Mouse (Mus musculus) c-Kit-positive CD71-negative TER-119-negative erythroid progenitor cells, embryonic 14.5 days (primary cell): ENCODE data around the gene E130308A19Rik.

ENCODE experiments used
- DNase-seq: peaks from one replicate; pipeline ENCODE4 v3.0.0-alpha.2; 2013; ENCODE audit warnings: low read depth

E130308A19Rik gene

DNA sequence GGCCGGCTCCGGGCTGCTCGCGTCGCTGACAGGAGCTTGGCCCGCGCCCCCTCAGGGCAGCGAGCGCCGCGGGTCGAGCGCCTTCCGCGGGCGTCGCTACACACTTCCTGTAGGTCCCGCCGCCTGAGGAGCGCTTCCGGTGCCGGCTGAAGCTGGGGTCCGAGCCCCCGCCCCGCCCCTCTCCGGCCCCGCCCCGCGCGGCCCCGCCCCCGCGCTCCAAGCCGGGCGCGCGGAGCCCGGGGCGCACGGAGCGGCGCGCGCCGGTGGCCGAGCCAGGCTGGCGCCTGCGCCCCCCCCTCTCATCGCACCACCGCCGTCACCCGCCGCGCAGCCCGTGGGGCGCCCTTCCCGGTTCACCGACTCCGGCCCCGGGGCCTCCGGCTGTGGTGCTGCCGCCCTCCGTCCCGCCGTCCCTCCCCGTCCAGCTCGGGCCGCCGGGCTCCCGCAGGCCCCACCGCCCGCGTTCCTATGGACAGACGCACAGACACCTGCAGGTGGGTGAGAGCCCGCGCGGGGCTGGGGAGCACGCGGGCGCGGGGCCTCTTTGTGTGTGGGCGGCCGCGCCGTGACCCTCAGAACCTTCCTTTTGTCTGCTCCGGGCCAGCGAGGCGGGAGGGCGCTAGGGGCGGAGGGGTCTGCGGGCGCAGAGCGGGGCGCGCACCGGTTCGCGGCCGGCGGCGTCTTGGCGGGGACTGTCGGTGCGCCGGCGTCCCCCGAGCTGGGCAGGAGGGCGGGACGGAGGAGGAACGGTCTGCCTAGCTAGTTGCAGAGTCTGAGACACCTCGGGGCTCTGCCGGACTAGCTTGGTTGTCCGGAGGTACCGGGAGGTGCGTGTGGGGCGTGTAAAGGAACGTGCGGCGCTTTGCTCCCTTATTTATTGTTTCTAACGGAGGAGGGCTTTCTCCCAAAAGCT lies at the start of gene E130308A19Rik:
TSS of gene E130308A19Rik (plus strand) at position 214 of the 913 bp plus-strand sequence.
- peak; percentile 64 for DNase-seq

- no peak for DNase-seq
Observed at GRCm38 (mm10) chr4:59580495-59581281, 45.3 kb upstream of the E130308A19Rik start.

DNA sequence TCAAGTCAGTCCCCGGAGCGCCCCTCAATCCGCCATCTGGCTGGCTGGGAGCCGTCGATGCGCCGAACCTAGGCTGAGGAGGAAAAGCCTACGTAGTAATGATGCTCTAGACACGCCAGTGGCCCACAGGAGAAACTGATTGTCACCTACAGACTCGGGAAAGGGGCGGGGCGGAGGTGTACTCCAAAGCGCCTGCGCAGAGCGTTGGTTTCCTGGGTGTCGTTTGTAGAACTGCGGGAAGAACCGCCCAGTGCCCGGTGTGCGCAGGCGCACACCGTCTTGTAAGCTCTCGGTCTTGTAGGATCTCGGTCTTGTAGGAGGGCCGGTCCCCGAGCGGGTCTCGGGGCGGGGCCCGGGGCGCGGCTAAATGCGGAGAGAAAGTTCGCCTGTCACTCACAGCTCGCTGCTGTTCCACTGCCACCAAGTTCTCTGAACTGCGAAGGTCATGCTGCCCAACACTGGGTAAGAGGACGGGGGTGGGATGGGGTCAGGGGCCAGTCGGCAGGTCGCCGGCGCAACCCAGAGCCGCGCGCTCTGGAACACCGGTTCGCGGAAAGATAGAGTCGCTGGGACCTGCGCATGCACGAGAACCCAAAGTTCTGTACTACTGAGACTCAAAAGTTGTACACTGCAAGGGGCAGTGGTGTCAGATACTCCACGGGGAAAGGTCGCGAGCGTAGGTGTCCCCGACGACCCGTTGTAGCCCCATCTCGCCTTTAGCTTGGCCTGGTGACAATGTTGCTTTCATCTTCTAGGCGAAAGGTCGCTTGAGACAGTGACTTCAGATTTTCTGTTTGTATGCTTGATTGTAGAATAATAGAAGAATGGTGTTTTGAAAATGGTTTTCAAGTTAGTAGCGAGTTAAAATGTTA lies 44.5 kb upstream of the E130308A19Rik start, which contains the start of gene Hsdl2:
TSS of gene Hsdl2 (plus strand) at position 250 of the 872 bp plus-strand sequence.
- DNase-seq, result peak; percentile 99

DNA sequence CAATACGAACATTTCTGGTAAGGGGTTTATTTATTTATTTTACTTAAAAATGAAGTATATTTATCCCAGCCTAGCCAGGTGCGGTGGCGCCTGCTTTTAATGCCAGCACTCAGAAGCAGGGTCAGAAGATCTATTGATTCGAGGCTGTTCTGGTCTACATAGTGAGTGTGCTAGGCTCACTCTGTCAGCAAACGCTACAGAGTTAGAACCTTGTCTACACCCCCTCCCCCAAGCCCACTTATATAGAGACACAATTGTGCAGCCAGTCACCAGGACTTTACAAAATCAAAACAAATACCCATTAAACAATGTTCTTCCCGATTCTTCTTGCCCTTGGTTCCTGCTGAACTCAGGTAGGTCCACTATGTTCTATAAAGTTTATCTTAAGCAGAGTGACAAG lies 43.8 kb upstream of the E130308A19Rik start:
- no peak for DNase-seq

GRCm38 (mm10) chr4:59585097-59585496 lies 40.9 kb upstream of the E130308A19Rik start:
- DNase-seq, result no peak

DNA sequence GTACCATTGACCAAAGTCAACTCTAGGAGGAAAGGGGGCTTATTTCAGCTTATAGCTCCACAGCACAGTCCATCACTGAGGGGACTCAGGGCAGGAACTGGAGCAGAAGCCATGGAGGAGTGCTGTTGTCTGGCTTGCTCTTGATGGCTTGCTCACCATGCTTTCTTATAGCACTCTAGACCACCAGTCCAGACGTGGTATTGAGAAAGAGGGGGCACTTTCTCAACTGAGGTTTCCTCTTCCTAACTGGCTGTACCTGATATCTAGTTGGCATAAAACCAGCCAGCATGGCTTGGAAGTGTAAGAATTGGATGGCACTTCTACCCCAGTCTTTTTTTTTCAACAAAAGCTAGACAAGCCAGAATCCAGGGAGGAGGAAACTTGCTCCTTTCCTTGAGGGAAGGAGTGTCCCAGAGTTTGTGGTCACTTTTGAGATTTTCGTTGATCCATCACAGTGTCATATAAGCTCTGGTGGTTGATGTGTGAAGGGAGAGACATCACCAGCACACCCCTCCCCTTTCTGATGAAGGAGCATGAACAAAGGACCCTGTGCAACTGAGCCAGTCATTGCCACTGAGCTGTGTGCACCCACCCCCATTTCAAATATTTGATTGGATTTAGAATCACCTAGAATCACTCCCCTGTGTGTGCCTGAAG lies 38.7 kb upstream of the E130308A19Rik start:
- no peak for DNase-seq

DNA sequence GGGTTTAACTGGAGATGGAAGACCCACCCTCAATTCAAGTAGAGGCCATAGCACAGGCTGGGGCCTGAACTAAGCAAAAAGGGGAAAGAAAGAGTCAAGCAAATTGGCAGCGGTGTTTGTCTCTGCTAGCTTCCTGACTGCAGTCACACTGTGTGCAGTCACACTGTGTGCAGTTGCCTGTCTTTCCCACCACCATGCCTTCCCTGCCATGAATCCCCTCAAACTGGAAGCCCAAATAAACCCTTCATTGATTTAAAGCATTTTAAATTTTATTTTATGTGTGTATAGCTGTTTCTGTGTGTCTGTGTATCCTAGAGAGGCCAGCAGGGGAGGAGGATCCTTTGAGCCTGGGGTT lies 38.2 kb upstream of the E130308A19Rik start:
- no peak for DNase-seq

- DNase-seq, result no peak
Observed at GRCm38 (mm10) chr4:59594614-59595013, 31.4 kb upstream of the E130308A19Rik start.

DNA sequence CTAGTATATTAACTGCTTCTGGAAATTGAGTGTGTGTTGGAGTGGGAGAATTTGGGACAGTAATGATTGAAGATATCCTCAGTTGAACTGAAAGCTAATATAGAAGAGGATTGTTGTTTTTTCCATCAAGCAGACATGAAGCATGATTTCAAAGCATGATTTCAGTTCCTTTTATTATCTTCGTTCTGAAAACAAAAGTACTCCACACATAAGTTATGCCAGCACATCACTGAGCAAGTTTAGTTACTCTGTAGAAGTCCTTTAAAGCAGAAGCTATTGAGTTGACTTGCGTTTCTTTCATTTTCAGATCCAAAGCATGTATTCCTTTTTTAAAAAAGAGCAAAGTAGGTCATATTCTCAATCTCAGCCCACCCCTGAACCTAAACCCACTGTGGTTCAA lies 29.5 kb upstream of the E130308A19Rik start:
- no peak for DNase-seq

- no peak for DNase-seq
Observed at GRCm38 (mm10) chr4:59602704-59603103, 23.3 kb upstream of the E130308A19Rik start.

DNA sequence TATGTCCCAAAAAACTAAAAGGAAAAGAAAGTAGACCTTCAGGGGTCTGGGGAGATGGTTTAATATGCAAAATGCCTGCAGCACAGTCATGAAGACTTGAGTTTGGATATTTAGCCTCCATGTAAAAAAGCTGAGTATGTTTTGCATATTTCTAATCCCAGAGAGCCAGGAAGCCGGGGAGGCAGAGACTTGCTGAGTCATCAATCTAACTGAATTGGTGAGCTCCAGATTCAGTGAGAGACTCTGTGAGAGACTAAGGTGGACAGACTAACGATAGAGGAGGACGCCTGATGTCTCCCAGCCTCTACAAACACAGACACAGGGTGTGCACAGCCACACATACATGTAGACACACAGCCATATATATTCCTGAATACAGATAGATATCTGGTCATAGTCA lies 21.1 kb upstream of the E130308A19Rik start:
- no peak for DNase-seq

DNA sequence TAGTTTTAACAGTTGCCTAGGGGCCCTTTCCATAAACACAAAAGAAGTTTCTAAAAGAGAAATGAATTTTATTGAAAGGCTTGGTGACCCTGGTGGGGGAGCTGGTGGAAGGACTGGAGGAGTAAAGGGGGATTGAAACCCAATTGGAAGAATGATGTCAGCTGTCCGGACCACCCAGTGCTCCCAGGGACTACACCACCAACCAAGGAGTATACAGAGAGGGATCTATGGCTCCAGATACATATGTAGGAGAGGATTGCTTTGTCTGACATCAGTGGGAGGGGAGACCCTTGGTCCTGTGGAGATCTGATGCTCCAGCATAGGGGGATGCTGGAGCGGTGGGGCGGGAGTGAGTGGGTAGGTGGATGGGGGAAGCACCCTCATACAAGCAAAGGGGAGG lies 20.5 kb upstream of the E130308A19Rik start:
- DNase-seq, result no peak

DNA sequence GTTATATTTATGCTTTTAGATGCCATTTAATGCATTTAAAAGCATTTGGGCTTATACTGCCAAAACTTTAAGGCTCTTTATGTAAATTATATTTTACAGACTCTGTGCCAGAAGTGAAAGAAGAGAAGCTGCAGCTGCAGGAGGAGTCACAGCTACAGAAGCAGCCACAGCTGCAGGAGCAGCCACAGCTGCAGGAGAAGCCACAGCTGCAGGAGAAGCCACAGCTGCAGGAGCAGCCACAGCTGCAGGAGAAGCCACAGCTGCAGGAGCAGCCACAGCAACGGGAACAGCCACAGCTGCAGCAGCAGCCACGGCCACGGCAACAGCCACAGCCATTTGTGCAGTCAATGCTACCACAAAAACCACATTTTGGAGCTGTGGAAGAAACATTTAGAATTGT lies 15.6 kb upstream of the E130308A19Rik start:
- DNase-seq, result no peak

DNA sequence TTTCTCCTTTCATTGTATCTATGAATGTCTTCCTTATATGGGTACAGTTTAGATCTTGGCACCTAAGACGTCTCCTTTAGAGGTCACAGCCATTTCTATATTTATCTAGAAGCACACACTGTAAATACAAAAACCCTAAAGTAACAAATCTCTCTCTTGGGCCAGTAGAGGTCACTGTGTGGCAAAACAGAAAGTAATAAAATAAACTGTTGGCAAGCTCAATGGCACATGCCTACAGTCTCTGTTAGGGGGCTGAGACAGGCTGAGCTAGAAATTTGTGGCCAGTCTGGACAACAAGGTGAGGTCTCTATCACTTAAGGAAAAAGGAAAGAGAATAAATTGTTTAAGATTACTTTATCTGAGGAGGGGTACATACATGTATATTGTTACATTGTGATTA lies 11.0 kb upstream of the E130308A19Rik start:
- peak; percentile 60 for DNase-seq

DNA sequence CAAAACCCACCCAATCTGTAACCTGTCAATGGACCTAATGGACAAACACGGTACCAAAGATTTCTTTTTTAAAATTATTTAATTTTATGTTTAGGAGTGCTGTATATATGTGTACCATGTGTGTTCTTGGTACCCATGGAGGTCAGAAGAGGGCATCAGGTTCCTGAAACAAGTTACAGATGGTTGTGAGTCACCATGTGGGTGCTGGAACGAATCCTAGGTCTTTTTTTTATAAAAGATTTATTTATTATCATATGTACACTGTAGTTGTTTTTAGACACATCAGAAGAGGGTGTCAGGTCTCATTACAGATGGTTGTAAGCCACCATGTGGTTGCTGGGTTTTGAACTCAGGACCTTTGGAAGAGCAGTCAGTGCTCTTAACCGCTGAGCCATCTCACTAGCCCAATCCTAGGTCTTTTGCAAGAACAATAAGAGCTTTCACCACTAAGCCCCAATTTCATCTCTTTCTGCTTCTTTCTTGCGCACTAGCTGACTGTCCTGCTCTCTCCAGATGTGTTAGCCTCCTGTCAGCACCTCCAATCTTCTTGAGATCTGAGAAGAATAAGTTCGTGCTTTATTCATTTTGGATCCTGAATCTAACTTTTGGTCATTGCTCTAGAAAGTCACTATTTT lies 6.3 kb upstream of the E130308A19Rik start:
- DNase-seq, result no peak

DNA sequence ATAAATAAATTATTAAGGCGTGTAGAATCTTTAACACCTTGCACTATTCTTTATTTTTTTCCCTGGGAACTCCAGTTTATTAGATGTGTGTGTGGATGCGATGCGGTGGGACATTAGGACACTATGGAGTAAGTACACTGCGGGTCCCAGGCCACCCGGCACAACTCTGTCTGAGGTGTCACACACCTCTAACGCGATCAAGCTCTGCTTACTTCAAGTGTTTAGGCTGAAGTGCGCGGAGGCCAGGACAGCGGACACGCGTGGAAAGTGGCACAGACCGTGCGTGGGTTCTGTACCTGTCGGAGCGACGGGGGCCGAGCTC lies 374 bp upstream of the E130308A19Rik start:
- no peak for DNase-seq

DNA sequence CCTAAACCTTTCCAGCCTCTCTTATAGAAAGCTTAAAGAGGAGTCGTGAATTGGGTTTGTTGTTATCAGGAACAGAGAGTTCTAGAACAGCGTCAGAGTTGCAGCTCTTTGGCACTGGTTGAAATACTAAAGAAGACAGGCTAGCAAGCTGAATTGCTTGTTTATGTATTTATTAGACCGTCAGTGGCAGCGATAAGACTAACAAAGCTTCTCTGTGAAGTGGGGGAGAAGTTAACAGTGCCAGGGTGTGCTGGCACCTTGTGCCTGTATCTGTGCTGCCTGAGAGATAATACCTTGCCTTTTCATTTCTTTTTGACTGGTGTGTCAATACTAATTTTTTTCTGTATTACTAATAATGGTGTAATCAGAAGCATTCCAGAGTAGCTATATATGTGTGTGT lies 2.2 kb downstream of the E130308A19Rik start:
- no peak for DNase-seq

- no peak for DNase-seq
Observed at GRCm38 (mm10) chr4:59629076-59629874, 3.3 kb downstream of the E130308A19Rik start.

GRCm38 (mm10) chr4:59630122-59630521 lies 4.1 kb downstream of the E130308A19Rik start:
- no peak for DNase-seq

DNA sequence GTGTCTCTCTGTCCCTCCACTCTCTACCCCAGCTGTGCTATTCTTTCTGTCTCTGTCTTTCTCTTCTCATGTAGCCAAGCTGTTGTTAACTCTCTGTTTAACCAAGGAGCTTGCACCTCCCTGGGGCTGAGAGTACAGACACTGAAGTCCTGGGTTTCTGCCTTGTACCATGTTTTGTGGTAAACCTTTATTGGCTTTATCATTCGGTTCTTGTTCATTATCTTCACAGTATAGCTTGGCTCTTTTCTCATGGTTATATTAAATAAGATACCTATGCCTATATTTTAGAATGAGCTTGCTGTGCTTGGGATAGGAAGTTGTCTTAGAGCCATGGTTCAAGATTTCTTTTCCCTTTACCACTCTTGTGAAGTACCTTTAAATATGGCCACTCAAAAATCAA lies 8.5 kb downstream of the E130308A19Rik start:
- DNase-seq, result no peak
